Mouse (Mus musculus): ENCODE measurements around the gene Lgr6. TPM values are rescaled to one million over a fixed set of nuclear protein-coding genes. Genes with fewer than 3 reads are reported as not detected.

The Lgr6 gene
- total RNA-seq, 4 experiments from 2014 or later = 1.2 to 2.4 (median 1.7) TPM

DNA sequence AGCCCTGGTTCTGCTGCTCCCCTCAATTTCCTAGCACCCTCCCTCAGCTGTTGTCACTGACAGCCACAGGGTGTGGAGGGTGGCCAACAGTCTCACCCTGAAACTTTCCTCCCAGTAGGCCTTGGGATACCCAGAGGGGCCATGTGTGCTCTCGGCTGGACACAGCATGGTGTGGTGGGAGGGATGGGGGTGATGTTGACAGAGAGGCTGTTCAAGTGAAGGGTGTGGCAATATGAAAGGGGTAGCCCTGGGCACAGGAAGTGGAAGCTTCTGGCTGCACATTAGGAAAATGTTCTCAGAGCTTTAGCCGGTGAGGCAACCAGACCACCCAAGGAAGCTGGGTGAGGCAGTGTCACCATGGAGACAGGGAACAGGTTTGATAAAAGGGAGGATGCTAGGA lies 26.1 kb downstream of the Lgr6 start:
- DNase-seq (ENCODE audit: low spot score in 2 of 2) = no peak

- DNase-seq (ENCODE audit: low spot score in 2 of 2) = no peak
These were observed 28.6 kb downstream of the Lgr6 start for GRCm38 (mm10) chr1:135076470-135076869.

DNA sequence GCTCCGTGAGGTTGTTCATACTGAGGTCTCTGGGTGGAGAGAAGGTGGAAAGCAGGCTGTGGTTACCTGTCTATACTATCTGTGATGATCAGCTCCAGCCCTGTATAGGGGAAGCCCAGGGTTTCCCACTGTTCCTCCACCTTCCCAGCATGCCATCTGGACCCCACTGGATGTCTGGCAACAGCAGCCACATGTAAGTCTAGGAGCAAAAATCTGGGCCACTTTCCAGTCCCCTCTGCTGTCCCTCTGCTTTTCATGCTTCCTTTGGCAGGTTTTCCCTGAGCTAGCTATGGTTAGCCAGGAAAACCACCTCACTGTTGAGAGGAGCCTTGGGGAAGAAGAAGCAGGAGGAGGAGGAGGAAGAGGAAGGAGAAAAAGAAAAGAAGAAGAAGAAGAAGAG lies 29.8 kb downstream of the Lgr6 start:
- no peak for DNase-seq (ENCODE audit: low spot score in 2 of 2)

DNA sequence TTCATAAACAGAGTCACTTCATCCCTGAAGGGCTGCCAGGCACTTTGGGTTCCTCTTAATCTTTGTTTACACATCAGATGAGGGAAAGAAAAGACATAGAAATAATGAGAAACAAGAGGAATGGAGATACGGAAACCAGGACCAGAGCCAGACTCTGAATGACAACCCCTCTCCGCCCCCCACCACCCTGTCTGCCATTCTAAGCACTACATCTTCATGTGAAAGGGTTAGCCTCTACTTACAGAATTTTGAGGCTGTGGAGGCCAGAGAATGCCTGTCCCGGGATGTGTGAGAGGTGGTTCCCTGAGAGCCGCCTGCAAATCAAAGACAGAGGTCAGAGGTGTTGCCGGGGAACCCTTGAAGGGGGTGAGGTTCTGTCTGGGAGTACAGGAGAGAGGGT lies 32.4 kb downstream of the Lgr6 start:
- no peak for DNase-seq (ENCODE audit: low spot score in 2 of 2)

GRCm38 (mm10) chr1:135069841-135070240 lies 35.2 kb downstream of the Lgr6 start:
- DNase-seq (ENCODE audit: low spot score in 2 of 2) = no peak

DNA sequence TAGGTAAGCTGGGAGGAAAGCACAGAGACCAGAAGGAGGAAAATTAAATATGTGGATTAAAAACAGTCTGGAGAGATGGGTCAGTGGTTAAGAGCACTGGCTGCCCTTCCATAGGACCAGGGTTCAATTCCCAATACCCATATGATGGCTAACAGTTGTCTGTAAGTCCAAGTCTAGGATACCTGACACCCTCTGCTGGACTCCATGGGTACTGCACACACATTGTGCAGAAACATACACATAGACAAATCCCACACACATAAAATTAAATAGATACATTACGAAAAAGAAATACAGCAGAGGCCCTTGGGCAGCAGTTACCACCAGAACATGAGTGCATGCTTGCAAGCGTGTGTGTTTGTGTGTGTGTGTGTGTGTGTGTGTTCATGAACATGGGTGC lies 40.6 kb downstream of the Lgr6 start:
- DNase-seq (ENCODE audit: low spot score in 2 of 2) = no peak

- DNase-seq (ENCODE audit: low spot score in 2 of 2) = no peak
These were observed 42.1 kb downstream of the Lgr6 start for GRCm38 (mm10) chr1:135062936-135063335.

DNA sequence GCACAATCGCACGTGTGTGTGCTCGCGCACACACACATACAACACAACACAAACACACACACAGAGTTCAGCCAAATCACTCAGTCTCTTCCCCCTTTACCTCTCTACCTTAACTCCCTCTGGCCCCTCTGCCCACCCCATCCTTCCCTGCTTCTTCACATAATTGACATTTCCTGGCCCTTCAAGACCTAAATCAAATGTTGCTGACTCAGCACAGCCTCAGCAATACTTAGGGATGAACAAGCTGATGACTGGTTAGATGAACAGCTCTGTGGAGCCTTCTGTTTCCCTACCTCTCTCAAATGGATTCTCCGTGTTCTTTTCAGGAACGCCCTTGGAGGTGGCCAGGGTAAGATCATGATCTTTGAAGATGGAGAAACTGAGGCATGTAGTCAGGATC lies 43.8 kb downstream of the Lgr6 start:
- no peak for DNase-seq (ENCODE audit: low spot score in 2 of 2)

GRCm38 (mm10) chr1:135060174-135060573 lies 44.9 kb downstream of the Lgr6 start:
- DNase-seq (ENCODE audit: low spot score in 2 of 2) = no peak

DNA sequence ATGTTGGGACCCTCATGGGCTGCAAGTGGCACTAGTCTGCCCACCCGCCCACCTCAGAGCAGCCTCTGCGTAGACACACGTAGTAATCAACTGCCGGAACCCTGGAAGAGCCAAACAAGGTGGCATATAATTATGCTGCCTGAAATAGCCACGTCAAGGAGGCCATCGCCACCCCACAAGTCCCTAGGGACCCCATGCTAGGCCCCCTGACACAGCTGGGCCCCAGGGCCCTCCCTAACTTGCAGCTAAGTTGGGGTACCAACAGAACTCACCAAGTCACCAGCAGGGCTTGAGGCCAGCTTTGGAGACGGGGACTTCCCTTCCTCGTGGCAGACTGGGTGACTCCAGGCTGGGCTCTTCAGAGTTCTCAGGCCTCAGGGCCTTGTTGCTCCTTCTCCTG lies 48.2 kb downstream of the Lgr6 start:
- no peak for DNase-seq (ENCODE audit: low spot score in 2 of 2)

DNA sequence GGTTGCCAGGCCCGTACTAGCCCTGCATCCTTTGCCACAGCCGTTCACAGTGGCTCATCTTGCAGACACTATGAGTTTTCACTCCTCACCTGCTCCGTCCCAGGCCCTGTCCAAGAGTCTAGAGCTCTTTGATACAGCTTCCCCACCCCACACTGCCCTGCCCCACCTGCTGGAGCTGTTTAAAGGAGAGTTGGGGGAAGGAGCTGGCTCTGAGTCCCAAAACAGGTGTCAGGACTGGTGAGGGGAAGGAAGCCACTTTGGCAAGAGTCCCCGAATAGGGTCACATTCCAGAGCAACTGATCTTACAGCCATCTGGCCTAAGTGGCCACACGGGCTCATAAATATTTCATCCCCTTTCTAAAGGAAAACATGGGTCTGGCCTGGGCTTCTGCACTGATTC lies 51.0 kb downstream of the Lgr6 start:
- DNase-seq (ENCODE audit: low spot score in 2 of 2) = no peak

DNA sequence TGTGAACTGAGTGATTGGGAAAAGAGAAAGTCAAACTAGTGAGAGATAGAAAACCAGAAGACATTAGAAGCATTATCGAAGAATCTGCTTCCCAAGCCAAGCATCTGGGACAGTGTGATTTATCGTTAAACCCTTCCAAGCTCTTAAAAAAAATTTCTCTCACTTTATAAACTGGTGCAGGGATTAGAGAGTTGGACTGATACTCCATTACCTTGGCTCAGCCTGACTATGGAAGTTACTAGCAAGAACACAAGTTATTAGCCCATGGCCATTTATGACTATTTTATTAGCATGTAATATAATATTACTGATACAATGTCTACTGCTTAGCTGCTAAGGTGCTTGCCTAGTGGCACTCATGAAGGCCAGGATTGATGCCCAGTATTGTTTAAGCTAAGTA lies 60.6 kb downstream of the Lgr6 start:
- no peak for DNase-seq (ENCODE audit: low spot score in 2 of 2)

DNA sequence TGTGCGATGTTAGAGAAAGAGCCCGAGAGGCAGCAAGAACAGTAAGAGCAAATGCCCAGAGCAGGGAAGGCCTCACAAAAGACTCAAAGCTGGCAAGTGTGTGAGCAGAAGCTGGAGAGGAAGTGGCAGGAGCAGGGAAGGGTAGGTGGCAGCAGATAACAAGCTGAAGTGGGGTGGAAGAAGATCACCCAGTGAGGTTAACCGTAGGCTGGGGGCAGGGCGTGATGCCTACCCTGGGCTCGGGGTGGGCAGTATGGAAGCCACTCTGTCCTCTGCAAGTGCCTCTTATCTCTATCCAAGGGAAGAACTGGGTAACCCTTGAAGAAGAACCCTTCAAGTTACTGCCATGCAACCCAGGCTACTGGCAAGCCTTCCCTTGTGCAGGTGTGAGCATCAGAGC lies 68.8 kb downstream of the Lgr6 start:
- no peak for DNase-seq (ENCODE audit: low spot score in 2 of 2)

DNA sequence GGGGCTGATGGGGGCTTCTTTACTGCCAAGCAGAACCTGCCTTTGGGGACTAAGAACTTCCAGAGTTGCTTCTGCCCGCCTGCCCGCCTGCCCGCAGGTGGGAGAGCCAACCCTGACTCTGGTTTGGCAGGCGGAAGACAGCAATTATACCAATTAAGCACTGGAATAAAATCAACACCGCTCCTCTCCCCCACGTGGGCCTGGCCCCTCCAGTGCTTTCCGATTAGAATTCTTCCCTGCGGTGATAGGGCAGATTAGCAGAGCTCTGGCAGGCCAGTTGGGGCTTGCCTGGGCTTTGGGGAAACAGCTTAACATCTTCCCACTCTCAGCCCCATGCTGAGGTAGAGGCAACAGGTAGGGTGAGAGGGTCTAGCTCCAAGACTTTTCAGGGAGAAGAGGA lies 72.4 kb downstream of the Lgr6 start:
- no peak for DNase-seq (ENCODE audit: low spot score in 2 of 2)

DNA sequence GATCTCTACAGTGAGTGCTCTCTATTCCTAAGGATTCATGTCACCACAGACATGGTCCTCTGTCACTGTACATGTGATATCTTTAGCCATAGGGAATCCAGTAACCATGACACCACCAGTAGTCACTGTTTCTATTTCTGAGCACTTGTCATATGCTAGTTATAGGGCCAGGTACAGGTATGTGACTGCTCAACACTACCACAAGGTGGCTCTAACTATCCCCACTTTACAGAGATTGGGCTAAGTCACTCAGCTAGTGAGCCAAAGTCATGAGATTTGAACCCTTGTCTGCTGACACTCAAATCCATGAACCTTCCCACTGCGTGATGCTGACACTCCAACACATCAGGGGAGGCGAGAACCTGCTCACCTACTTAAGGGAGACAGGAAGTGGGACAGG lies 75.0 kb downstream of the Lgr6 start:
- DNase-seq (ENCODE audit: low spot score in 2 of 2) = no peak

GRCm38 (mm10) chr1:135026275-135026674 lies 78.8 kb downstream of the Lgr6 start:
- no peak for DNase-seq (ENCODE audit: low spot score in 2 of 2)

GRCm38 (mm10) chr1:135023583-135023982 lies 81.5 kb downstream of the Lgr6 start:
- DNase-seq (ENCODE audit: low spot score in 2 of 2) = no peak

- no peak for DNase-seq (ENCODE audit: low spot score in 2 of 2)
These were observed 83.1 kb downstream of the Lgr6 start for GRCm38 (mm10) chr1:135021936-135022335.

- no peak for DNase-seq (ENCODE audit: low spot score in 2 of 2)
These were observed 84.1 kb downstream of the Lgr6 start for GRCm38 (mm10) chr1:135020970-135021369.

GRCm38 (mm10) chr1:135020281-135020940 lies 84.7 kb downstream of the Lgr6 start:
- no peak for DNase-seq (ENCODE audit: low spot score in 2 of 2)

DNA sequence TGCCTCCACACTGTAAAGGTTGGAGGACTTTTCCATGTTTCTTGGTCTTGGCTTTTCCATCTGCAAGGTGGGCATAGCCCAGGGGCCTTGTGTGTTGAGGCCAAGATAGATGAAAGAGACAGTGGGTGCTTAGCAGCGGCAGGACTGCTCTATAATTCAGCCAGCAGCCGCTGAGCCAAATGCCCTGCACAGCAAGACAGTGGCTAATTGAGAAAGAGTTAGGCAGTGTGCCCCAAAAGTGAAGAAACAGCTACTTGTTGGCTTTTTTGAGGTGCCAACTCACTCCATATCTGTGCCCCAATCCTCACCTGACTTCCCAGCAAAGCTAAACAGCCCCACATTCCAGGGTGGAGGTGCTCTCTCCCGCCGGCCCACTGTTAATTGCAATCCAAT lies 85.3 kb downstream of the Lgr6 start:
- no peak for DNase-seq (ENCODE audit: low spot score in 2 of 2)

- DNase-seq (ENCODE audit: low spot score in 2 of 2) = no peak
These were observed 85.8 kb downstream of the Lgr6 start for GRCm38 (mm10) chr1:135019087-135019774.

DNA sequence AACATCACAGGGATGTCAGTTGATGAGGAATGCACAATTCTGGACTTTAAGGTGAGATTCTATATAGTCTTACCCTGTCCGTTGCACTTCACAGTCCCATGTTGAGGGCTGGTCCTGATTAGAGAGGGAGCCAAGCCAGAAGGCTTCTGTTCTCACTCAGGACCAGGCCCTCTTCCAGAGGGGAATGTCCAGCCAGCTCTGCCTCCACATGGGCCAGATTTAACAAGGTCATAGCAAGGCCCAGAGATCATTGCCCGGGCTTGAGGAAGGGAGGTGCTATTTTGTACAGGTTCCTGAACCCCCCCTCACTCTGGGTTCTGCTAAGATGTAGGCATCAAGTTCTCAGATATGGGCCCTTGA lies 87.4 kb downstream of the Lgr6 start:
- DNase-seq (ENCODE audit: low spot score in 2 of 2) = no peak
